Mouse (Mus musculus) liver, adult 2 months (tissue): Measurements from ENCODE around the gene Chp2. TPM values are rescaled to one million over a fixed set of nuclear protein-coding genes. Genes with fewer than 3 reads are reported as not detected.

Experiments used
- DNase-seq: peaks from one replicate; pipeline ENCODE4 v3.0.0-alpha.2; 2011; ENCODE audit warnings: low read depth, low spot score; ENCODE audit errors: extremely low read depth
- H3K27ac ChIP-seq: fragments of 200-500 bp; replicated peaks from 2 replicates; pipeline ENCODE4 v1.5.1; 2012; ENCODE audit warnings: low read depth, mild to moderate bottlenecking, control low read depth, inconsistent platforms, low read length; ENCODE audit not compliant: insufficient read depth
- H3K27me3 ChIP-seq: fragments of 200-500 bp; 2 replicates; pipeline ENCODE4 v1.6.1; 2012; ENCODE audit warnings: mild to moderate bottlenecking, moderate library complexity, low read length, inconsistent platforms; ENCODE audit not compliant: control insufficient read depth, insufficient read depth
- H3K36me3 ChIP-seq: fragments of 200-500 bp; 2 replicates; pipeline ENCODE4 v1.6.1; 2012; ENCODE audit warnings: low read length, inconsistent platforms; ENCODE audit not compliant: control insufficient read depth, insufficient read depth
- H3K4me1 ChIP-seq: fragments of 200-500 bp; 2 replicates; pipeline ENCODE4 v1.6.1; 2011; ENCODE audit warnings: low read length; ENCODE audit not compliant: control insufficient read depth, insufficient read depth
- H3K4me3 ChIP-seq: fragments of 200-500 bp; 2 replicates; pipeline ENCODE4 v1.5.1; 2011; ENCODE audit warnings: low read depth, mild to moderate bottlenecking, control low read depth, low read length, moderate library complexity; ENCODE audit not compliant: insufficient read depth
- H3K79me2 ChIP-seq: fragments of 200-500 bp; 2 replicates; pipeline ENCODE4 v1.6.1; 2012; ENCODE audit warnings: inconsistent platforms, mild to moderate bottlenecking, low read length, moderate library complexity; ENCODE audit not compliant: control insufficient read depth, insufficient read depth
- H3K9ac ChIP-seq: fragments of 200-500 bp; 2 replicates; pipeline ENCODE4 v1.6.1; 2012; ENCODE audit warnings: low read depth, mild to moderate bottlenecking, control low read depth, inconsistent platforms, low read length
- CTCF ChIP-seq: fragments of 200-500 bp; IDR thresholded peaks from 2 replicates; pipeline ENCODE4 v1.5.1; 2011; ENCODE audit warnings: low read depth, low read length, control low read depth
- POLR2A ChIP-seq: fragments of 200-500 bp; IDR thresholded peaks from 2 replicates; pipeline ENCODE4 v1.6.1; 2011; ENCODE audit warnings: low read length, control low read depth; ENCODE audit not compliant: insufficient read depth; ENCODE audit errors: extremely low read depth
- WGBS: fragments of 180-500 bp; shearing (Covaris S2); methylation state at CpG from one replicate; pipeline ENCODE4 v1.1.7; 2018; 5-methylcytosine and 5-hydroxymethylcytosine counted together
- polyA plus RNA-seq: library from polyadenylated mRNA; depleted of rRNA; stranded (reverse); fragments of >200 nt; gene quantifications from 2 replicates; pipeline ENCODE4 v1.2.3, GENCODE M21; 2012; rRNA removed
- total RNA-seq: library from RNA; depleted of rRNA; stranded (reverse); fragments of >200 nt; gene quantifications from 2 replicates; pipeline ENCODE4 v1.2.3, GENCODE M21; 2014; rRNA removed

Gene Chp2
- total and polyA plus RNA-seq, 2 experiments, result 2.8 to 5.3 TPM

DNA sequence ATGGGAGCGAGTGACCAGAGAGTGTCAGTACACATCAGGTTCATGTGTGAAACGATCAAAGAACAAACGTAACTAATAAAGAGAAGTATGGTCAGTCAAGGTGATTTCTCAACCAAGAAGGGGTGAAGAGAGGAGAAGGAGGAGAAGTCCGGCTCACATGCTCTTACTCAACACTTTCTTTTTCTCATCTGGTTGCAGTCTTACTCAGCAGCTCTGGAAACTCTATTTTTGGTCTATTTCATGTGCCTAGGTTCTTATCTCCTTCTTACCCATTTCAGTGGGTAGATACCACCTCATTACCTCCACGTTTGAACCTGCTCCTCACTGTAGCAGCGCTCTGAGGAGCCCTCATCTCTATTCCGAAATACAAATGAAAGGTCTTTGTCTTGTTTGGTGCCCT lies 37.4 kb downstream of the Chp2 start:
- no peak overlapping the region for H3K4me3 ChIP-seq
- no peaks in the 10 kb centered on the region for H3K36me3 ChIP-seq
- TF ChIP-seq CTCF (no peak), POLR2A (no peak)
- 69% methylated on average over 7 of the region's 7 CpGs for WGBS
- H3K4me1 ChIP-seq, result no peaks in the 10 kb centered on the region
- H3K9ac ChIP-seq, result no peak overlapping the region
- peak; percentile 10 for DNase-seq
- H3K27ac ChIP-seq, result no peak overlapping the region
- H3K27me3 ChIP-seq, result no peaks in the 10 kb centered on the region
- no peaks in the 10 kb centered on the region for H3K79me2 ChIP-seq

DNA sequence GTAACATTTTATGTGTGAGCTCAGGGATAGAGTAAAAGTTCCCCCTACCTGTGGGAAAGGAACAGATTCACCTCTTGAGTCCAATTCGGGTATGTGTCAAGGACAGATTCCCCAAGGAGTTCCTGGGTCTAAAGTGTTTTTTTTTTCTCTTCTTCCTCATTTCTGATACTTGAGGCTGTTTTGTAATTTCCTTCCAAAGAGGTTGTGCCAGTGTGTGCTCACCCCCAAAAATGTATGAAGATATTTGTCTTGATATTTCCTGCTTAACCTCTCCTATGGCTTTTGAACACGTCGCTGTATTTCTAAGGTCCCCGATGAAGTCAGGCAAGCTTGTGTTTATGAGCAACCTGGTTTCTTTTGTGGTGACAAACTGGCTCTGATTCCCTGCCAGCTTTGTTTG lies 39.2 kb downstream of the Chp2 start:
- Histone ChIP-seq H3K27ac (no peak overlapping the region), H3K79me2 (no peaks in the 10 kb centered on the region), H3K36me3 (no peaks in the 10 kb centered on the region), H3K27me3 (no peaks in the 10 kb centered on the region), H3K9ac (no peak overlapping the region), H3K4me3 (no peak overlapping the region), H3K4me1 (no peaks in the 10 kb centered on the region)
- no peak for TF ChIP-seq POLR2A
- no peak for TF ChIP-seq CTCF
- DNase-seq, result peak; percentile 4
- 82% methylated on average over 4 of the region's 4 CpGs for WGBS

DNA sequence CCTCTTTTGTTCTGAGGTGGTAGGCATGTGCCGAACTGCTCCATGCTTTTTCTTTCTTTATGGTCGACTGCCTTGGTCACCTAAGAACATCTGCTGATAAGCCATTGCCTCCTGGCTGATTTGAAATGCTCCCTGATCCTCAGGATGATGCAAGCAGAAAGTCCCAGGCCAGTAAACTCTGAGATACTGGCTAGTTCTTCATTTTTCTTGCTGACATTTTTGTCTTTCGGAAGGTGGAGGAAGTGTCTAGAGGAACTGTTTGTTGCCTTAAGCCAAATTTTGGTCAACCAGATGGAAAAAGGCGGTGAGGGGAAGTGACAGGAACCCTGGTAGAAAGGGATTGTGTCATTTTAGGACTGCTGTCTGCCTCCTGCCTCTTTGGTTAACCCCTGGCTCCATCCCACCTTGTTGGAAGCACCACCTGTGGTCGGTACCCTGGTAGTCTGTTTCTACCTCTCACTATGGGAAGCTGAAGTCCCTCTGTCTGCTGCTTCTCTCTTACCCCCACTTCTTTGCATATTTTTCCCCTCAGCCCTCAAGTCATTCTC lies 40.8 kb downstream of the Chp2 start:
- no peaks in the 10 kb centered on the region for H3K27me3 ChIP-seq
- no peaks in the 10 kb centered on the region for H3K79me2 ChIP-seq
- no peak overlapping the region for H3K4me3 ChIP-seq
- no peaks in the 10 kb centered on the region for H3K36me3 ChIP-seq
- 68% methylated on average over 5 of the region's 5 CpGs for WGBS
- DNase-seq, result peak; percentile 37
- H3K27ac ChIP-seq, result peak overlapping the region; percentile 55; the same call in 1 of the 2 replicates
- H3K4me1 ChIP-seq, result no peaks in the 10 kb centered on the region
- H3K9ac ChIP-seq, result no peak overlapping the region
- TF ChIP-seq CTCF, result no peak
- TF ChIP-seq POLR2A, result no peak

DNA sequence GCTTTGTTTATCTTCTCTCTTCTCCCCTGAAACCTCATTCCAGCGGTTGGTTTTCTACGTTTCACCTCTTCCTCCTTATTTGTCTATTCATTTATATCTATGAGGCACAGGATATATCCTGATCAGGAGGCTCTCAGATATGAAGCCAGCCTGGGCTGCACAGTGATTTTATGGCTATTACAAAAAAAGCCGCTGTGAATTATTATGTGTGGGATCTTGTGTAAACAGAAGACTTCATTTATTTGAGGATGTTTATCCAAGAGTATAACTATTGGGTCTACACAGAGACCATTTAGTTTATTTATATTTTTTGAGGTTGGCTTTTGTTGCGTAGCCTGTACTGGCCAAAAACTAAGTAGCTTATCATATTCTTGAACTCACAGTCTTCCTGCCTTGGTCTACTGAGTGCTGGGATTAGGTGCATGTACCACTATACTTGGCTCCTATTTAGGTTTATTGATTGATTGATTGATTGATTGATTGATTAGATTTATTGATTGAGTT lies 49.7 kb downstream of the Chp2 start:
- Histone ChIP-seq H3K9ac (no peak overlapping the region), H3K4me1 (no peaks in the 10 kb centered on the region), H3K79me2 (no peaks in the 10 kb centered on the region), H3K36me3 (no peaks in the 10 kb centered on the region), H3K27ac (no peak overlapping the region), H3K4me3 (no peak overlapping the region), H3K27me3 (no peaks in the 10 kb centered on the region)
- TF ChIP-seq POLR2A (no peak), CTCF (no peak)
- WGBS, result 78% methylated on average over 4 of the region's 4 CpGs
- no peak for DNase-seq

DNA sequence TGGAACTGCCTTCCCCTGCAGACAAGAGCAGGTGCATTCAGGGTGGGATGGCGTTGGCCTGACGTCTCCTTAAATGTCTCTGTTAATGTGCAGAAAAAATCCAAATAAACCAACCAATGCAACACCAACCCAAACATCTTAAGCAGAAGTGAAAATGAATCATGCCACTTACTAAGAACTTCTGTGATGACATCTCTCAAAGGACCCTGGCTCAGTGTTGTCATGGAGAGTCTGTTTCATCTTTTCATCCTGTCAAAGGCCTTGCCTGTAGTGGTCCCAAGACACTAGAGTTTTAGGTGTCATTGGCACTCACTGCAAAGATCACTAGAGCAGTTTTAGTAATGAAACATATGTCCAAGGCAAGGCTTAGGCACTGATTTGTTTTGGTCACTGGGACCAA lies 53.0 kb downstream of the Chp2 start:
- Histone ChIP-seq H3K27me3 (no peaks in the 10 kb centered on the region), H3K36me3 (no peaks in the 10 kb centered on the region), H3K9ac (no peak overlapping the region), H3K79me2 (no peaks in the 10 kb centered on the region), H3K4me3 (no peak overlapping the region), H3K27ac (no peak overlapping the region), H3K4me1 (no peaks in the 10 kb centered on the region)
- TF ChIP-seq CTCF (no peak), POLR2A (no peak)
- no peak for DNase-seq
- WGBS, result 77% methylated on average over 2 of the region's 2 CpGs

Other genes starting within 250 kb of the Chp2 start
- gene Cog7, start 237.8 kb upstream of the Chp2 start, total RNA-seq, result 15.4 and 17.8 TPM in 2 replicates
- 15.6 and 17.6 TPM in 2 replicates for gene Cog7, start 237.8 kb upstream of the Chp2 start, polyA plus RNA-seq
- 6.8 and 7.7 TPM in 2 replicates for gene Gga2, start 198.3 kb upstream of the Chp2 start, total RNA-seq
- 13.5 and 15.5 TPM in 2 replicates for gene Gga2, start 198.3 kb upstream of the Chp2 start, polyA plus RNA-seq
- 15.2 and 21.0 TPM in 2 replicates for gene Ubfd1, start 152.3 kb upstream of the Chp2 start, total RNA-seq
- 14.4 and 15.8 TPM in 2 replicates for gene Ubfd1, start 152.3 kb upstream of the Chp2 start, polyA plus RNA-seq
- 9.8 and 13.0 TPM in 2 replicates for gene Ears2, start 152.2 kb upstream of the Chp2 start, total RNA-seq
- gene Ears2, start 152.2 kb upstream of the Chp2 start, polyA plus RNA-seq, result 13.3 and 15.2 TPM in 2 replicates
- 72.3 and 84.0 TPM in 2 replicates for gene Ndufab1, start 117.6 kb upstream of the Chp2 start, total RNA-seq
- gene Ndufab1, start 117.6 kb upstream of the Chp2 start, polyA plus RNA-seq, result 379 and 468 TPM in 2 replicates
- gene Palb2, start 86.5 kb upstream of the Chp2 start, total RNA-seq, result 0.83 and 1.4 TPM in 2 replicates
- 0.23 and 0.51 TPM in 2 replicates for gene Palb2, start 86.5 kb upstream of the Chp2 start, polyA plus RNA-seq
- 13.9 and 14.6 TPM in 2 replicates for gene Dctn5, start 86.5 kb upstream of the Chp2 start, total RNA-seq
- 30.0 and 32.7 TPM in 2 replicates for gene Dctn5, start 86.5 kb upstream of the Chp2 start, polyA plus RNA-seq
- 0.40 and 0.74 TPM in 2 replicates for gene Plk1, start 60.1 kb upstream of the Chp2 start, total RNA-seq
- gene Plk1, start 60.1 kb upstream of the Chp2 start, polyA plus RNA-seq, result 0.24 and 0.42 TPM in 2 replicates
- gene Ern2, start 33.3 kb upstream of the Chp2 start, total RNA-seq, result not detected in 2 replicates
- gene Ern2, start 33.3 kb upstream of the Chp2 start, polyA plus RNA-seq, result 0.04 and 0.10 TPM in 2 replicates
- gene Prkcb, start 69.3 kb downstream of the Chp2 start, total RNA-seq, result 3.7 and 5.6 TPM in 2 replicates
- 1.5 and 2.5 TPM in 2 replicates for gene Prkcb, start 69.3 kb downstream of the Chp2 start, polyA plus RNA-seq